Mouse (Mus musculus): ENCODE data around the gene Pfkfb3.
A peak's percentile ranks its signal among the peaks of the same experiment; 100 is the strongest.

Gene Pfkfb3

DNA sequence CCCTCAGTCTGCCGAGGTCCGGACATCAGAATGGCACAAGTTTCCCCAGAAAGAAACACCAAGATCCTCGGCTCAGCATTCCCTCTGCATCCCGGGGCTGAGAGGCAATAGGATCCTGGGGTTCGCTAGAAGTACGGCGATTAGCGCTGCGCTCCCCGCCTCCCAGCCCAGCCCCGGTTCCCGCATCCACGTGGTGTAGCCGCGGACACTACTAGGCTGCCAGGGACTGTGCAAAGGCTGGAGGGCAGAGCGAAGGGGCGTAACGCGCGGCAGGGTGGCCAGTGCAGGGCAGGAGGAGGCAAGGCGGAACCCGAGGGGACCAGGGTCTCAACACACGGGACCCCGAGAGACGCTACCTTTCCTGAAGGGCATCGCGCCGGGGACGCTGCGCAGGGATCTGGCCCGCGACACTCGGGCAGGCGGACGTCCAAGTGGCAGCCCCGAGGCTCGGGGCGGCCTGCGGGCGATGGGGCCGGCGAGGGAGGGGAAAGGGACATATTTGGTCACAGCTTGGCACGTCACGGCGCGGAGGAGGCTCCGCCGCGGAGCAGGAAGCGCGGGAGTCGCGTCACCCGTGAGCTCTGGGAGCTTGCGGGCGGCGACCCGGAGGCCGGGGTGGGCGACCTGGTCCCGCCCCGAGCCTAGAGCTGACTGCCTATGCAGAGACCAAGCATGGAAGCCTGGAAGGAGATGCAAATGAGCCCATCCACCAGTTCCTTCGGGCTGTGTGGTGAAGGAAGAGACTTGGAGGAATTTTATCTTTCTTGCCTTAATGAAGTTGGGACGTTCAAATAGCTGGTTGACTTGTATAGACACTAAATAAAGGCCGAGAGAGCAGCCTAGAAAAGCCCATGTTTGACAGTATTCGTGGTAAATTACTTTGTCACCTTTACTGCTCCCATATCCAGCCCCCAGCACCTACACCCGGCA lies at the start of gene Pfkfb3:
Pfkfb3 (minus strand) TSS at position 607 of the 930 bp plus-strand sequence.
- peak; percentile 75 to 90 for DNase-seq

DNA sequence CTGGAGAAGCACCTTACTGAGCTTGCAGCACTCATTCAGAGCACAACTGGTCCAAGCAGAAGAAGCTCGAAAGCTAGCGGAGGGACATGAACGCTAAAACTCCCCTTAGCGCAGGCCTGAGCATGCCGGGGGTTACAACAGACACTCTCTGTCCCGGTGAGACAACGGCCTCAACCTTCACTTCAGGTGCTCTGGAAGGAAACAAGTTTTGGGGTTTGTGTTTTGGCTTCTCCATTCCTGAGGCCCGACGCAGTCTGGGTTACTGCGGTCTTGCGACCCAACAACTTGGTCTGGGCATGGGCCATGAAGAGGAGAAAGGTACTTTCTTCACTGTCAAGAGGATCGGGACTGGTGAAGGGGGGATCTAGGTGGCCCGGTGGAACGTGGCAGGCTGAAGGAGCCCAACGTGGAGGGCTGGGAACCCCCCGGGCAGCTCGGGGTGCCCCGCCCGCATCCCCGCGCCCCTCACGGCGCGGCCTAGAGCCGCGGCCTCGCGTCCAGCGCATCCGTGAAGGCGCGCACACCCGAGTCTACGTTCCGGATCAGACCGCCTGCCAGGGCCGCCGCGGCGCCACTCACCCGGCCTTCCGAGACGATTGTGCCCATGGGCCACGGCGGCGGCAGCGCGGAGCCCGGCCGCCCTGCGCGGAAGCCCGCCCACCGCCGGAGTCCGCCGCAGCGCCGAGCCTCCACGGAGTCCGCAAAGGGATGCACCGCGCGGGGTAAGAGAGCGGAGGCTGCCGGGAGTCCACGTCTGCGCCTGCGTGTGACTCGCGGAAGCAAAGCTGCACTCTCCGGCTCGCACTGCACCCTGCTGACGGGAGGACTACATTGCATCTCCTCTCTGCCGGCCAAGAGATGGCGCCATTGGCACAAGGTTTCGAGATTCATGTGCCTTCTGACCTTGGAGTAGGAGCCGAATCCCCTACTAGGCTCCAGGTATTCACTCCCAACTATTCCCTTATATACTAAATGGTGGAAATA lies 48.9 kb upstream of the Pfkfb3 start:
- peak; percentile 95 to 96 for DNase-seq

DNA sequence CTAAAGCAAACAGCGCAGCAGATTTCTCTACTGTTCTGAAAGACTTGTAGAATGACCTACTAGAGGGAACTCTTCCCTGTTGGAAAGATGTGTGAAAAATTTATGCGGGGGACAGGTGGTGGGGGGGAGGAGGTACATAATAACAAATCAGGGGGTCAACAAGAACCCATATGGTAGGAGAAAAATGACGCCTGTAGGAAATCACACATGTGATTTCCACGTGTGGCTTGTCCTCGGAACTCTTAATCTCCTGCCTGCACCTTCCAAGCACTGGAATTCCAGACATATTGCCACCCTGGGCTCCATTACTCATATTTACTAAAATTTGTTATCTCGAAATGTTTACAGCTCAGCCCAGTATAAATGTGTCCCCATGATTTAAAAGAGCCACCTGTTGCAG lies 47.9 kb upstream of the Pfkfb3 start:
- DNase-seq = no peak

DNA sequence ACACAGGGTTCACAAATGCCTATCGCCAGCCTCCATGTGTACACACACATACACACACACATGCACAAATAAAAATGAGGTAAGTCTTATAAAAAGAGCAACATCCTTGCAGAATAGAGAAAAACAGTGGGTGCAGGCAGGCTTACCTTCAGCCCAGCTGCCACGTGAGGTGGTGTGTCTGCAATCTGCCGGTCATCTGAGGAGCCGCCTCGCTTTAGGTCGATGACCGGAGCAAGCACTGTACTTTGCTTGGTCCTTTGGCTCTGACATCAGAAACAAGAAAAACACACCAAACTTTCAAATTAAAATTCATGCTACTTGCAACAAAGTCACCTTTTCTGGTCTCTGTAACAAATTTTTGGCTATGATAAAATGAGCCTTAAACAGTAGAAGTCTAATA lies 44.0 kb upstream of the Pfkfb3 start:
- peak; percentile 42 to 72 for DNase-seq

DNA sequence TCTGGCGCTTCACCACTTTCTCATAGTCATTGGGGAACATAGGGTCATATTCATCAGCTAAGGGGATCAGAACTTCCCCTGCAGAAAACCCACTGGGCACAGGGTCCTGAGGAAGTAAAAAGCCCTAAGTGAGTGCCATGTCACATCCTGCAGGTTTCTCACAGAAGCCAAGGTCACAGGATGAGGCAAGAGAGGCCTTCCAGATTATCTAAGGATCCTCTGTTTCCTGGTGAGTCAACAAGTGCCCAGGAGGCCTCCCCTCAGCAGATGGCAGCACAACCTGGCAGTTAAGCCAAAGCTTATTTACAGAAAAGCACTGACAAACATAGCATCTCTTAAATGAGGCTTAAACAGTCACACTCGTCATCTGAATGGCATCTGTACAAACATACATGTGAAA lies 42.8 kb upstream of the Pfkfb3 start:
- no peak for DNase-seq

DNA sequence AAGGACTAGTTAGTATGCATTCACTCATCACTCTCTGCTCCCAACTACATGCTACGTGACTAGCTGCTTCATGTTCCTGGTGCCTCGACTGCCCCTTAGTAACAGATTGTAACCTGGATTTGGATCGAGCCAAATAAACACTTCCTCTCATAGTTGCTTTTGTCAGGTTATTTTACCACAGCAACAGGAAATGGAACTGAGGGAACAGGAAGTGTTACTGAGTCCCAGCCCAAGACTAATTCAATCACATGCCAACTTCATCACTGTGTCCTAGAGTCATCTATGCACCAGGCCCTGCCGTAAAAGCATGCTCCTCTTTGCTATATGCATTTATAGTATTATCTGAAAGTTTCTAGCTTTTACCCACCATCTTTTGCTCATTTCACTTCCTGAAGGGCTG lies 34.1 kb upstream of the Pfkfb3 start:
- DNase-seq = no peak

DNA sequence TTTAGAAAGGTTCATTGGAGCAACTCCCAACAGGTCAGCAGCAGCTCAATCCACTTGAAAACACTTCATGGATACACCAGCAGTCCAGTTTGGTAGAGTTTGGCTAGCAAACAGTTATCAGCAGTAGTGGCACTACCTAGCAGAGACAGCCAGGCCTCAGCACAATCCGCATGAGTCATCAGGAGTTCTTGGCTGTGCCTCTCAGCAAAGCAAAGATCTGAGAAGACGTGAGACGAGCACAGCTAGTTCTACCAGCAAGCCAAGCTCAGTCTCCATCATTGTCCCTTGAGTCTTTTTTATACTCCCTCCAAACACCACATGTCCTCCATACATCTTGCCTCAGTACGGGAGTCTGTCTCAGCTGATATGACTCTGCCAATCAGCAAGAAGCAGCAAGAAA lies 25.5 kb upstream of the Pfkfb3 start:
- no peak for DNase-seq

DNA sequence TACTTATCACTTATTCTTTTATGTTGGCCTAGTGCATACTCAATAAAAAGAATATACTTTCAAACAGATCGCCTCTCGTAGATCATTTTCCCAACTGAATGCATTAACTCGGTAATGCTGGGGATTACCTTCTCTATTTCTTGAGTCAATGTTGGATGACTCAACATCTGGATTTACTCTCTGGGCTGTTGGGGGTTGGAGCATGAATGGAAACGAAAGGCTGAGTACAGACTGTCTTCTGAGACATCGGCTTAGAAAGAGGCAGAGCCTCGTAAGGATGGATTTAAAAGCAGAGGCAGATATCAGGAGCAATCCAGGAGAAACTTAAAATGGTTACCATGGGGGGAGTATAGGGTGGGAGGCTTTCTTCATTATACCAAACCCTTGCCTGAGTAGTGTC lies 24.3 kb upstream of the Pfkfb3 start:
- DNase-seq = no peak

DNA sequence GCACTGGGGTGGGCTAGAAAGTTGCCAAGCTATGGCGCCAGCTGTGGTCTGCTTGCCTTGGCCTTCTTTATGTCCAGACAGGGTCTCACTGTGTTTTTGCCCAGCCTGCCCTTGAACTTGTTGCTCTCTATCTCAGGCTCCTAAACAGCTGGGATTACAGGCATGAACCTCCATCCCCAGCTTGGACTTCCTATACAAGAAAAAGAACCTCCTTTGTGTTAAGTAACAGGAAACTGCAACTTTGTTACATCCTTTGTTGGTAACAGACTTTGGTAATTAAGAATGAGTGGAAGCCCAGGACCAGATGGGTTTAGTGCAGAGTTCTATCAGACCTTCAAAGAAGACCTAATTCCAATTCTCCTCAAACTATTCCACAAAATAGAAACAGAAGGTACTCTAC lies 19.8 kb upstream of the Pfkfb3 start:
- no peak for DNase-seq

DNA sequence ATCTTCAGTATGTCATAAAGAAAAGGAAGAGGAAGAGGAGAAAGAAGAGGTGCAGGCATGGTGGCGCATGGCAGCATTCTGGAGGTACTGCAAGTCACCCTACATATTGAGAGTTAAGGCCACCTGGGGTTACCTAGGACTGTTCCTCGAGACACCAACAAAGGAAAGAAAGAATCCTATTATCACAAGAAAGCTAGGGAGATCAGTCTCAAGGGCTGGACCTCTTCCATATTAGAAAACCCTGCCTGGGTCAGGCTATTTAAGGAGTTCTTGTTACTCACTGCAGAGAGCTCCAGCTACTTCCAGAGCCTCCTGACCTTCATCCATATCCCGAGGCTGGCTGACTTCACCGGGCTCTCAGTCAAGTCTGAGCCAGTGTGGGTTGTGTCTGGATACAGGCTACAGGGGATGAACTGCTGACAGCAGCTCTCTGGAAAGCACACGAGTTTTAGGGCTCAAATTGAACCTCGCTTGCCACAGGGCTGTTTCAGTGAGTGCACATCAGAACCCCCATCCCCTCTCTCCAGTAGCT lies 17.2 kb upstream of the Pfkfb3 start:
- no peak for DNase-seq

DNA sequence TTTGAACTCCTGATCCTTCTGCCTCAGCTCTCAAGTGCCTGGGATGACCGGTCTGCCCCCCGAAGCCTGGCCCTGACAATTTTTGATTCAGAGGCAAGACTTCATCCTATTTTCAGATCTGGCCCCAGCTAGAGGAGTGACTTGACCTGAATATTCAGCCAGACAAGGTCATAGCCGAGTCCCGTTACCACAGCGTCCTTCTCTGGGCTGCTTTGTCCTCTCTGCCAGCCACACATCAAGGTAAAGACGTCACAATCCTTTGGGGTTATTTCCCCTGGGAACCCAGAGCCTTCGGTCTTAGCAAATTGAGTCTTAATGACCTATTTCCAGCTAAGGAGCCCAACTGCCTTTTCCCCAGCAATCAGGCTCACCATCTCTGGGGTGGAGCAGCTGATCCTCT lies 14.6 kb upstream of the Pfkfb3 start:
- no peak for DNase-seq

DNA sequence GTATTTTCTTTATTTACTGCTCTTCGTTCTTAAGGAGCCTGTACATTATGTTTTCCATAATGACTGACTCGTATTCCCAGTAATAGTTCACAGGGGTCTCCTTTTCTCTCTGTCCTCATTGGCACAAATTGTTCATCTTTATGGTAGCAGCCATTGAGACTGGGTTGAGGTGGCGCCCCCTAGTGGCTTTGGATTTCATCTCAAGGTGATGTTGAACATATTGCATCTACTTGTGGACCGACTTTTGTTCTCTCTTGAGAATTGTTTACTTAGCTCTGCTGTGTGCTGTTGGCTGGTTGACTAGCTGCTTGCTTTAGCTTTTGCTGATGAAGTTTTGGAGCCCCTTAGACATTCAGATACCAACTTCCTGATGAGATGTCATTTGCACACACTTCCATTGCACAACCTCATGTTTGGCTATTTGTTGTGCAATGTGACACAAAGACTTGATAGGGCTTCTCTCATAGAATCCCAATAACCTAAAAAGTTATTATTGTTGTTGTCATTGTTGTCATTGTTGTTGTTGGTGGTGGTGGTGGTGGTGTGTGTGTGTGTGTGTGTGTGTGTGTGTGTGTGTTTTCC lies 14.0 kb upstream of the Pfkfb3 start:
- peak; percentile 56 to 79 for DNase-seq

DNA sequence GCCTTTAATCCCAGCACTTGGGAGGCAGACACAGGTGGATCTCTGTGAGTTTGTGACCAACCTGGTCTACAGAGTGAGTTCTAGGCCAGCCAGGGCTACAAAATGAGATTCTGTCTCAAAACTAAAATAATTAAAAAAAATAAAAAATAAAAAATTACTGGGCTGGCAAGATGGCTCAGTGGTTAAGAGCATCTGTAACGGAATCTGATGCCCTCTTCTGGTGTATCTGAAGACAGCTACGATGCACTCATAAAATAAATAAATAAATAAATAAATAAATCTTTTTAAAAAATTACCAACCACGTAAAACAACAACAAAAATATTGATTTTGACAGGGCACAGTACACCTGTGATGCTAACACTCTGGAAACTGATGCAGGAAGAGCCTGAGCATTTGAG lies 13.0 kb upstream of the Pfkfb3 start:
- no peak for DNase-seq

DNA sequence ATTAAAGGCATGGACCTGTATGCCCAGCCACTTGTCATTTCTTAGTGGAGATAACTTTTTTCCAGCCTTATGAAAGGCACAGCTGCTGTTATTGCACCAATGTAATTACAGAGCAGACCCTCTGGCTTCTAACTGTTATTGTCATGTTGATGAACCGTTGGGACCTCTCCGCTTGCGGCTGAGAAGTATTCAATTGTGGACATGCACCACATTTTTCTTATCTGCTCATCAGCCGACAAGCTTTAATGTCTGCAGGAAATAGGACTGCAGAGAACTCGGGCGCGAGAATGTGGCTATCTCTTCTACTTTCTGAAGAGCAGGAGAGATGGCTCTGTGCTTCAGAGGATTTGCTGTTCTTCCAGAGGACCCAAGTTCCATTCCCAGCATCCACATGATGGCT lies 12.4 kb upstream of the Pfkfb3 start:
- no peak for DNase-seq

DNA sequence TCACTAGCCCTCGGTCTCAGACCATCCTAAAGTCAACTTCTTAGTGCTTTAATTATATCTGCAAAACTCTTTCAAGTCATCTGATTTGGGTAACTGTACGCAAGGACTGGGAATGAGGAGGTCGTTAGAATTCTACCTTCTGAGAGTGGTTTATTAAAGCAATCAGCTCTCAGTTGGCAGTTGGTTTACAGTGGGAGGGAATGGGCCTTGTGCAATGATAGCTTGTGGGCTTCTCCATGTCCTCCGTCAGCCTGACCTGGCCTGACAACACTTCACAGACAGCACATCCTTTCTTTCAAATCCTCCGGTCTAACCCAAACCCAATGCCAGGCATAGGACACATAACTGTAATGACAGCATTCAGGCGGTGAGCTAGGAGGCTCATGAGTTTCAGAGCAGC lies 10.9 kb upstream of the Pfkfb3 start:
- no peak for DNase-seq

DNA sequence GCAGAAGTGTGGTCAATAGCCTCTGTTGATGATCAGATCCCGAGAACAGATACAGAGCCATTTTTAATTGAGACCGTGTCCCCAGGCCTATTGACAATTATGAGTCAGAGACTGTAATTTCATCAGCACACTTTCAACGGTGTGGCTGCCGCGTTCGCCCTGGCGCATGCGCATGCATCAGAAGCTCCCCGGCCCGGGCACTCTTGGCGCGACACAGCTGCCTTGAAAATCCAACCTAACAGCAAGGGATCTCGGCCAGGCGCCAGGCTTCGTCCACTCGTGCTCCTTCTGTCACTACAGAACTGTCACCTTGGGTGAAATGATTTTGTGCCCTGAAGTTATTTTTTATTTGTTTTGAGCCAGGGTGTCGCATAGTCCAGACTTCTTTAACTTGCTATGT lies 9.4 kb upstream of the Pfkfb3 start:
- no peak for DNase-seq

DNA sequence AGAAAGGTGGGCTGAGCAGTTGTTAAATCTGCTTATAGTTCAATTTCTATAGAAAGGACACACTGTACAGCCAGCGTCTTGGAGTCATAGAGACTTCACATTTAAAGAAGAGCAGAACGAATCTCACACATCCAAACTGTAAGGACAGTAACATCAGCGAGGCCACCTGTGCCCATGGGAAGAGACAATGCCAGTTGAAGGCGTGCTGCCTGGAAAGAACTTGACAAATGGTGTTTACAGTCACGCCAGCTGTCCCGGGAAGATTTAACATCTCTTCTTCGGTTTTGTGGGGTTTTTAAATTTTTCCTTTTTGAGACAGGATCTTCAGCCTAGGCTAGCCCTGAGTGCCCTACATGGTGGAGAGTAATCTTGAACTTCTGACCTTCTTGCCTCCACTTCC lies 4.8 kb upstream of the Pfkfb3 start:
- no peak for DNase-seq

DNA sequence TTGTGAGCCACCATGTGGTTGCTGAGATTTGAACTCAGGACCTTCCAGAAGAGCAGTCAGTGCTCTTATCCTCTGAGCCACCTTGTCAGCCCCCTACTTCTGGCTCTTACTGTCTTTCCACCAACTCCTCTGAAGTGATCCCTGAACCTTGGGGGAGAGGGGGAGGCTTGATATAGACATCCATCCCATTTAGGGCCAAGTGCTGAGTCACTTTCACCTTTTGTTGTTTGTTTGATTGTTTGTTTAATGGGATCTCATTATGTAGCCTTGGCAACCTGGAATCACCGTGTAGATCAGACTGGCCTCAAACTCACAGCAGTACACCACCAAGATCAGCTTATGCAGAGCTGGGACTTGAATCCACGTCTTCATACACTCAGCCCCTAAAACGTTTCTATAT lies 3.4 kb upstream of the Pfkfb3 start:
- DNase-seq = no peak

DNA sequence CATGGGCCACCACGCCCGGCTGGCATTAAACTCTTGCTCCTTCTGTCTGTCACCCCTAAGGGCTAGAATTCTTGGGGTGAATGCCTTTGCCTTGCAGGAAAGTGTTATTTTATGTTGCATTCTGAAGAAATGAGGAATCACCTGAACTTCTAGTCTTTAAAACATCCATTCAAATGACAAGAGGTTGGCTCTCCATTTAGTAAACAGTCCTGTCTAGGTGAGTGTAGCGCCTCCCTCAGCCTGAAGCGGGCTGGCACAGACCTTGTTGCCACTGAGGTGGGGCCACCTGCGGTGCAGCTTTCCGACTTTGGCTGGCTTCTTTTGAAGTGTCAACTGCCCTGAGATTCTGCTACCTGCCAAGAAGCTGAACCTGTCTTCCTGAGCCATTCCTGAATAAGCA lies 1.4 kb upstream of the Pfkfb3 start:
- DNase-seq = no peak

DNA sequence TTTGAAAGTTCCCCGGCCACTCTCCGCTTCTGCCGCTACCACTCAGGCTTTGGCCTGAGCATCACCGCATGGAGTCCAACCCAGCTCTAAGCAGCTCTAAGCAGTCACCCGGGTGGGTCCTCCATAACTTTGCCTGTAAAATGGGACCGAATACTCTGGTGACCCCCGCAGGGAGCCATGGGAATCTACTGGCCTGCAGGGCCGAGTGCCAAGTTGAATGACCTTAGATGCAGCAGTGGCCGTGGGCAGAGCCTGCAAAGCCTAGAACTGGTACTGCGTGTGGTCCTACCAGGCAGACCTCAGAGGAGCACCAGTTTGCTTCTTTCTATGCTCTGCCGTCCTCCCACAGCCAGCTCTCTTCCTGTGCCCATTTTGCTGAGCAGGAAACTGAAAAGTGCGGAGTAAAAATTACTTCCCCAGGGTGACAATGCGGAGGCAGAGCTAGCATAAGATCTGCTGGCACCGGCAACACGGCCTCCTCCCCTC lies 868 bp downstream of the Pfkfb3 start:
- DNase-seq = peak; percentile 63 to 78

DNA sequence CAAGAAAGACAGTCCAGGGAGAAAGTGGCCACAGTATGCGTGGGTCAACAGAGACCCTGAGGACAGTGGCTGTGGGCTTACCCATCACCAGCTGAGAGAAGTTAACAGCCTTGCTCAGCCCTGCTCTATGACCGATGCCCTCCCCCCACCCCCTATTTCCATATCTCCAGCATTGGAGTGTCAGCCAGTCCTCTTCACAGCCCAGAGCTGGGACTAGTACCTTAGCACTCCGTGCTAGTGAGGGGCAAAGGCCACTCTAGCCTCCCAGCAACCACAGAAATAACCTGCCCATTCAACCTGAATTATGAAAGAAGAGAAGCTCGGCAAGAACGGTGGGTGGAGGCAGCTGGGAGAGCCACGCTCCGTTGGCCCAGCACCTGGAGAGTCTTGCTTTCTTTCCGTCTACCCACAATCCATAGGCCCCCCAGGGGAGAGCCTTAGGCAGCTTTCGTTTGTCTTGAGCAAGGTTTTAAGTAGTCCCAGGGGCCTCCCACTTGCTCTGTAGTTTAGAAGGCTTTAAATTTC lies 1.5 kb downstream of the Pfkfb3 start:
- peak; percentile 58 to 87 for DNase-seq

DNA sequence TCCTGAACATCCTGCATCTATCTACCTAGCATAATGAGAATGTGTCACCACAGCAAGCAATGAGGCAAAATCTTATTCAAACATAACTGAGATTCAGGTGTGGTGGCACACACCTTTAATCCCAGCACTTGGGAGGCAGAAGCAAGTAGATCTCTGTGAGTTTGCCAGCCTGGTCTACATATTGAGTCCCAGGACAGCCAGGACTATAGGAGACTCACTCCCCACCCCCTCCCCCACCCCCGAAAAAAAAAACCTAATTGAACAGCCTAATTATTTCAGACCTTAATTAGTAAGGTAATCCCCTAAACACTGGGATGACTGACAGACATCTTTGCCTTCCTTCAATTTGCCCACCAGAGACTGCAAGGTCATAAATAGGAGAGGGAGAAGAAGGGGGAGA lies 2.2 kb downstream of the Pfkfb3 start:
- DNase-seq = no peak

DNA sequence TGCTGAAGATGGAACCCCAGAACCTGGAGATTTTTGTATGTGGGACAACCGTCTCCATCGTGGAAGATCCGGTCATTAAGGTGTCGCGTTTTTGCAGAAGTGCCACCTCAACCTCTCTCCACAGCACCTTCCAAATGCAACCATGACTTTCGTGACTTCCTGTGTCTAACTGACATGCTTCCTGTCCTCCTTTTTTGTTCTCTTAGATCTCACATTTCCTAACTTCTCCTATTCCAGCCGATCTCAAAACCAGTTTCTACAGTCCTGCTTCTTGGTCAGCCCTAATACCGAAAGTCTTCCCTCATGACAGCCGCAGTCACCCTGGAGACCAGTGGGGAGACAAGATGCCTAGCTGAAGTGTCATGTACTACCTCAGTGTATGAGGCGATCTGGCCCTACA lies 5.4 kb downstream of the Pfkfb3 start:
- no peak for DNase-seq
